Mouse (Mus musculus) neutrophil, adult 65 days (primary cell): ENCODE results near the gene Xlr4b. TPM values are rescaled to one million over a fixed set of nuclear protein-coding genes. Genes with fewer than 3 reads are reported as not detected.

Experiments
- total RNA-seq: library from RNA; stranded (reverse); gene quantifications from 2 replicates; pipeline ENCODE4 v1.2.4, GENCODE M21; 2023

The Xlr4b gene
- total RNA-seq, result 0.88 and 2.2 TPM in 2 replicates

DNA sequence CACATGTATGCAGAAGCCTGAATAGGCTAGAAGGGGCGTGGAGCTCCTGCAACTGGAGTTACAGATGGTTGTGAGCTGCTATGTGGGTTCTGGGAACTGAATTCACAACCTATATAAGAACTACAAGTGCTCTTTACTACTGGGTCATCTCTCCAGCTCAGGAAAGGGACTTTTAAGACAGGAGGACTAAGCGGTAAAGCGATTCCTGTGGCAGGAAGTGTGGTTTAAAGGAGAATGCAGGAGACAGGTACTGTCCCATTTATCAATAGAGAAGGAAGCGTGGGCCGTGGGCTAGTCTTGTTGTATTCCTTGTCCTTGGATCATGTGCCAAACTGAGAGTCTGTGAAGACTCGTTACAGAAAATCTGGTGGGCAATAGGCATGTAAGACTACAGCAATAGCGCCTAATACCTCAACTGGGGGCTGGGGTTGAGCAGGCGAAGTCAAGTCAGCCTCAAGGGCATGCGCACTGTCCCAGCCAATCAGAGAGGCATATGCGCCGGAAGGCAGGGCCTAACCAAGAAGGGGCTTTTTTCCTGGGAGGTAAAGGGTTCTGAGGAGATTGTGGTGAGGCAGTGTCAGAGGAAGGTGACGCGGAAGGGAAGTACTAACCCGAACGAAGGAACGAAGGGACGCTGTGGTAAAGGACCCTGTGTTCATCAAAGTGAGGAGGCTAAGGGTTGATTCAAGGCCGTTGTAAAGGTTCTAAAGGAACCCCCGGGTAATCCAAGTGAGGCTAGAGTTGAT lies at the start of gene Xlr4b:
Xlr4b (plus strand) TSS at position 515 of the 746 bp plus-strand sequence.

DNA sequence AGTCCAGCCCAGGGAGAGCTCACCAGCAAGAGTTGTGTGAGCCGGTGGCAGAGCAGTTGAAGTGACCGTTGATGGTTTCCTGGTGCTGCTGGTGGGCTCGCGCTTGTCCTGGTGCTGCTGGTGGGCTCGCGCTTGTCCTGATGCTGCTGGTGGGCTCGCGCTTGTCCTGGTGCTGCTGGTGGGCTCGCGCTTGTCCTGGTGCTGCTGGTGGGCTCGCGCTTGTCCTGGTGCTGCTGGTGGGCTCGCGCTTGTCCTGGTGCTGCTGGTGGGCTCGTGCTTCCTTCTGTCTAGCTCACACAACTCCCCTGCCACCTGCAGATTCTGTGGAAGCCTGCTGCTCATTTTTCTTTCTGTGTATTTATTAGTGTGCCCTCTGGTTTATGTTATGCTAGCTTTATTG lies 37.2 kb upstream of the Xlr4b start, which contains the start of gene Spin2d:
Spin2d (minus strand) TSS at position 101 of the 400 bp plus-strand sequence.

DNA sequence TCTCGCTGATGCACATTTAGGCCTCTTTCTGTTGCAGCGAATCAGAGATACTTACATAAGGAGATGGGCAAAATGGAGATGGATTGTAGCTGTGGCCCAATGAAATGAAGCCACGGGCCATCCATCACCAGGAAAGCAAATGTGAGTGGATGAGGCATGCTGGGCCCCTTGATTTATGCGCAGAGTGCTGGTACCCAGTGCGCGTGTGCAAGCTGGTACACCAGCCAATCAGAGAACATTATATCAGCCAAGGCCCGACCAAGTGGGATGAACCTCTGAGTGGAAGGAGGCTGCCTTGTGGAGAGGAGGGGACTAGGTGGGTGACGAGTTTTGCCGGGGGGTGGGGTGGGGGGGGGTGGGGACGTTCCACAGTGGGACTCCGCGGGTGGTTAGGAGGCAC lies 22.2 kb upstream of the Xlr4b start, which contains the start of gene Xlr3b:
Xlr3b (plus strand) TSS at position 274 of the 400 bp plus-strand sequence.

DNA sequence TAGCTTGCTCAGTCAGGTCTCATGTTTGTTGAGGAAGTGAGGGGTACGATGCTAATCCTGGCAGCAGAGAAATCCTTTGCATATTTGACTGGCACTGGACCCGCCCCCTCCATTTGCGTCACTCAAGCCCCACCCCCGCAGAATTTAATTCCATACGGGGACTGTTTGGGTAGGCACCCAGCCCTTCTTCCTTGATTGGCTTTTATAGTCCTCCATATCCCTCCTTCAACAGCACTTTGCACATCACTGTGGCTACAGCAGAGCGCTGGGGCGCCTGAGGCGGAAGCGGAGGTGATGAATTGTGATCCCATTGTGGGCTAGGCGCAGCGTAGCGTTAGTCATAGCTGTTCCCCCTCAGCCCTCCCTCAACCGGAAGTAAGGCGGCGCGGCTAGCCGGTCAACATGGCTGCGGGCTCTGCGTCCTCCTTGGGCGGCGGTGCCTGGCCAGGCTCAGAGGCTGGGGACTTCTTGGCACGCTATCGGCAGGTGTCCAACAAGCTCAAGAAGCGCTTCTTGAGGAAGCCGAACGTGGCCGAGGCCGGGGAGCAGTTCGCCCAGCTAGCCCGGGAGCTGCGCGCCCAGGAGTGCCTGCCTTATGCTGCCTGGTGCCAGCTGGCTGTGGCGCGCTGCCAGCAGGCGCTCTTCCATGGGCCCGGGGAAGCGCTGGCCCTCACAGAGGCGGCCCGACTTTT lies 13.9 kb downstream of the Xlr4b start, which contains the start of gene F8a:
F8a (plus strand) TSS at position 378 of the 692 bp plus-strand sequence.

DNA sequence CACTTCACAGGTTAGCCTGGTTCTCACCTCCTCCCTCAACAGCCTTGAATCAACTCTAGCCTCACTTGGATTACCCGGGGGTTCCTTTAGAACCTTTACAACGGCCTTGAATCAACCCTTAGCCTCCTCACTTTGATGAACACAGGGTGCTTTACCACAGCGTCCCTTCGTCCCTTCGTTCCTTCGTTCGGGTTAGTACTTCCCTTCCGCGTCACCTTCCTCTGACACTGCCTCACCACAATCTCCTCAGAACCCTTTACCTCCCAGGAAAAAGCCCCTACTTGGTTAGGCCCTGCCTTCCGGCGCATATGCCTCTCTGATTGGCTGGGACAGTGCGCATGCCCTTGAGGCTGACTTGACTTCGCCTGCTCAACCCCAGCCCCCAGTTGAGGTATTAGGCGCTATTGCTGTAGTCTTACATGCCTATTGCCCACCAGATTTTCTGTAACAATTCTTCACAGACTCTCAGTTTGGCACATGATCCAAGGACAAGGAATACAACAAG lies 28.7 kb downstream of the Xlr4b start, which contains the start of gene Xlr4c:
Xlr4c (minus strand) TSS at position 310 of the 505 bp plus-strand sequence.

DNA sequence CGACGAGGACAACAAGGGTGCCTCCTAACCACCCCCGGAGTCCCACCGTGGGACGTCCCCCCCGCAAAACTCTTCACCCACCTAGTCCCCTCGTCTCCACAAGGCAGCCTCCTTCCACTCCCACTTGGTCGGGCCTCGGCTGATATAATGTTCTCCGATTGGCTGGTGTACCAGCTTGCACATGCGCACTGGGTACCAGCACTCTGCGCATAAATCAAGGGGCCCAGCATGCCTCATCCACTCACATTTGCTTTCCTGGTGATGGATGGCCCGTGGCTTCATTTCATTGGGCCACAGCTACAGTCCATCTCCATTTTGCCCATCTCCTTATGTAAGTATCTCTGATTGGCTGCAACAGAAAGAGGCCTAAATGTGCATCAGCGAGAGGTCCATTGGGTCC lies 51.1 kb downstream of the Xlr4b start, which contains the start of gene Xlr3c:
Xlr3c (minus strand) TSS at position 121 of the 400 bp plus-strand sequence.

Other genes starting within 250 kb of the Xlr4b start
- not detected in 2 replicates for gene Zfp185, start 227.0 kb upstream of the Xlr4b start, total RNA-seq
- 1.6 and 1.9 TPM in 2 replicates for gene Pnma5, start 177.2 kb upstream of the Xlr4b start, total RNA-seq
- not detected in 2 replicates for gene Pnma3, start 149.5 kb upstream of the Xlr4b start, total RNA-seq
- gene Xlr4a, start 131.9 kb upstream of the Xlr4b start, total RNA-seq, result 0.59 and 2.4 TPM in 2 replicates
- gene Xlr3a, start 117.2 kb upstream of the Xlr4b start, total RNA-seq, result not detected in 2 replicates
- gene Gm14685, start 97.3 kb upstream of the Xlr4b start, total RNA-seq, result 0.32 TPM in 1 of 2 replicates, not detected in the other
- not detected in 2 replicates for gene Xlr5b, start 65.5 kb upstream of the Xlr4b start, total RNA-seq
- 0.43 TPM in 1 of 2 replicates, not detected in the other for gene DXBay18, start 64.9 kb upstream of the Xlr4b start, total RNA-seq
- gene Spin2d, start 37.3 kb upstream of the Xlr4b start, total RNA-seq, result not detected in 2 replicates
- gene Xlr3b, start 22.1 kb upstream of the Xlr4b start, total RNA-seq, result 0.39 and 0.88 TPM in 2 replicates
- gene F8a, start 14.0 kb downstream of the Xlr4b start, total RNA-seq, result 4.8 TPM in 2 replicates
- gene Xlr4c, start 28.8 kb downstream of the Xlr4b start, total RNA-seq, result 0.84 TPM in 1 of 2 replicates, not detected in the other
- not detected in 2 replicates for gene Xlr3c, start 51.1 kb downstream of the Xlr4b start, total RNA-seq
- gene Xlr5a, start 78.6 kb downstream of the Xlr4b start, total RNA-seq, result not detected in 2 replicates
- not detected in 2 replicates for gene Xlr5c, start 78.6 kb downstream of the Xlr4b start, total RNA-seq
- not detected in 2 replicates for gene Gm45015, start 122.5 kb downstream of the Xlr4b start, total RNA-seq
- gene Zfp275, start 128.3 kb downstream of the Xlr4b start, total RNA-seq, result 6.1 and 10.9 TPM in 2 replicates
- not detected in 2 replicates for gene Gm18336, start 184.4 kb downstream of the Xlr4b start, total RNA-seq
- not detected in 2 replicates for gene Zfp92, start 196.8 kb downstream of the Xlr4b start, total RNA-seq
- not detected in 2 replicates for gene Trex2, start 221.0 kb downstream of the Xlr4b start, total RNA-seq
- gene Haus7, start 244.7 kb downstream of the Xlr4b start, total RNA-seq, result 9.1 and 9.4 TPM in 2 replicates